Mouse (Mus musculus) 416B (cell line): Measurements from ENCODE around the gene Rpl38.
A peak's percentile ranks its signal among the peaks of the same experiment; 100 is the strongest.

Experiments used
- DNase-seq: peaks from one replicate; pipeline ENCODE4 v3.0.0; 2011; ENCODE audit warnings: low read depth

The Rpl38 gene

GRCm38 (mm10) chr11:114679582-114679981, 11.3 kb downstream of the Rpl38 start:
- DNase-seq, result peak; percentile 86

DNA sequence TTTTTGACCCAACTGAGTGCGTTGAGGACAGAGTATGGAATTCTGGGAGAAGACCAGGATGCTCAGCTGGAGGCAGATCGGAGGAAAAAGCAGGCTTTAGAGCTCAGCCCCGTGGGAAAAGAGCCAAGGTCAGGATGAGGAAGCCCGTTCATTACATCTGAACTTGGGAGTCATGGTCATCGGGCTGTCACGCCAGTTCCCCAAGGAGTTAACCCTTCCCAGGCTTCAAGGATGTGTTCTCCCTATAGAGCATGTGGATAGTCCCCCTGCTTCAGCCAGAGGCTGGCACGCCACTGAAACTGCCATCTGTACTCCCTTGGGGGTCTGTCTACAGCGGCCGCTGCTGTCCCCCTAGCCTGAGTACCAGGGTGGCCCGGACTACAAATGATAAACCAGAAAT, 12.0 kb downstream of the Rpl38 start:
- no peak for DNase-seq

DNA sequence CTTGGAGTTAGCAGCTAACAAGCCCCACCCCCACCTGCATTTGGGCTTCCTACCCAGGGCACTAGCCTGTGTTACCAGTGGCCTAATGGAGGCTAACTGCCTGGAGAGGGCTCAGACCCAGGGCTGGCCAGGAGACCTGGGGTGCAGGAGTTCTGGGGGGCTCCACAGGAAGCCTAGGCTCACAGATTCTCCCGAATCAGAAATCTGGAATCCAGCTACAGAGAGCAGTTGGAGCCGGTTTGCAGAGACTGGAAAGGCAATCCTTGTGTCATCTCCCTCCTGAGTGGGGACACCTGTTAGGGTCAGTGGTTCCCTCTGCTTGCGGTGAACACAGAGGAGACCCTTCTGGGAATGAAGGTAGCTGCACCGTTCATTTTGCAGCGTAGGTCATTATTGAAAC, 12.7 kb downstream of the Rpl38 start:
- no peak for DNase-seq

DNA sequence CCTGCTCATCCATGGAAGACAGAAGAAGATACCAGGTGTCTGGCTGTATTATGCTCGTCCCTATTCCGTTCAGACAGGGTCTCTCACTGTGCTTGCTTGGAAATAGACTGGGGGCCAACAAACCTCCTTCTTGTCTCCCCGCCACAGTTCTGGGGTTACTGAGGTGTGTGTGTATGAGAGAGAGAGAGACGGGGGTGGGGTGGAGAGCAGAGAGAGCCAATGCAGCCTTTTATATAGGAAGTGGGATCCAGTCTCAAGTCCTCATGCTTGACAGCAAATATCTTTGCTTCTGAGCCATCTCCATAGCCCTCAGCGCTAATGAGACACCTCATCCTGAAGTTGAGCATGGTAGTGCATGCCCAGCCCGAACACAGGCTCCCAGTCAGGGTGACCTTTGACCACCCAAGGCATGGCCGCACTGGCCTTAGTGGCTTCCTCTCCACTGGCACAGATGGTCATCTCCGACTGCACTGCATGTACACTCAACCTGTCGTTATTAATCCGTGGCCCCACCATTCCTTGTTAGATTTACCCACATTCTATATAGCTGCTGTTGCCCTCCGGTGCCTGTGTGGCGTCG, 14.1 kb downstream of the Rpl38 start:
- no peak for DNase-seq

DNA sequence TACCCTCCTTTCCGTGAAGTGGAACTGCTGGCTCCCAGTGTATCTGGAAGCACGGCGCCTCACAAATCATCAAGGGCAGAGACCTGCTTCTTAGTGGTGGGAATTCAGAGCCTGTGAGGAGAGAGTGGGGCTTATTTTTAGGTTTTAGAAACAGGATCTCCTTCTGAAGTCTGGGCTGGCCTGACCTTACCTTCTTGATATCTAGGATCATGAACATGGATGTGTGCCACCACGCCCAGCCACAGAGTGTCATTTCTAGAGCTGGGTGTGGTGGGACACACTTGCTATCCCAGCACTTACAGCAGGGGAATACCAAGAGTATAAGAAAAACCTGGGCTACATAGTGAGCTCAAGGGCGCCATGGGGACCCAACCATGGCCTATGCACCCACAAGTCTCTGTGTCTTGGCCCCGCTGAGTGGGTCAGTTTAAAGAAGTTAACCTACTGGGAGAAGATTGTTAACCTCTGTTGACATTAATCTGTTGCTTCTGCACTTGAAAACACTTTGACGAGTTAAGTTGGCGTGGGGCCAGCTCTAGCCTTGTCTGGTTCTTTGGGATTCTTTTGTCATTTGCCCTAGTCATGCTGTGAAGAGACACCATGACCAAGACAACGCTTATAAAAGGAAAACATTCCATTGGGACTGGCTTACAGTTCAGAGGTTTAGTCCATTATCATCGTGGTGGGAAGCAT, 14.9 kb downstream of the Rpl38 start:
- DNase-seq, result no peak

GRCm38 (mm10) chr11:114683722-114684621, 15.6 kb downstream of the Rpl38 start:
- peak; percentile 46 for DNase-seq

GRCm38 (mm10) chr11:114684627-114685373, 16.5 kb downstream of the Rpl38 start:
- peak; percentile 18 for DNase-seq

GRCm38 (mm10) chr11:114685526-114686040, 17.3 kb downstream of the Rpl38 start:
- no peak for DNase-seq

DNA sequence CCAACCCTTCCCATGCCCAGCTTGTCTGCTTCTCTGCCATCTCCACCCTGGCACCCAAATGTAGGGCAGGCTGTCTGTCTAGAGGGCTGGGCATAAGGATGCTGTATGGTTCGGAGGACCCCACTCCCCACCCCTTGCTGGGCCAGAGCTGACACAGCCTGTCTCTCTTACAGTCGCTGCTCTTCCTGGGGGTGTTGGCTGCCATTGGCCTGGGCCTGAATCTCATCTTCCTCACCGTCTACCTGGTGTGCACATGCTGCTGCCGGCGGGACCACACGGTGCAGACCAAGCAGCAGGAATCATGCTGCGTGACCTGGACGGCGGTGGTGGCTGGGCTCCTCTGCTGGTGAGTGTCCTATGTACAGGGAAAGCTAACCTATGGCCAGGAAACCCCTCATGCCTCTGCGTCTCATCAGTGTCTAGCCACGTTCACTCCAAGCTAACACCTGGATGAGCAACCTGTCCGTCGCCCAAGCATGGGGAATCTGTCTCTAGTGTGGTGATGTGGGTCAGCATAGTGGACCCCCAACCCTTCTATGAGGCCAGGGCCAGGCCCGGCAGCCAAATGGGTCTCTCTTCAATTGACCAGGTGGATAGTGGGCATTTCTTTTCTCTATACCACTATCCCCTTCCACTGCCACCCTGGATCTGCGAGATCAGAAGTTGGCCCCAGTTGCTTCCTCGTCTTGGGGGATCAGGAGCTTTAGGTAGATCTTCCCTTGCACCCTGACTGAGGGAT, 18.1 kb downstream of the Rpl38 start:
- DNase-seq, result no peak

- DNase-seq, result no peak
These were observed 19.4 kb downstream of the Rpl38 start for GRCm38 (mm10) chr11:114687574-114688188.

DNA sequence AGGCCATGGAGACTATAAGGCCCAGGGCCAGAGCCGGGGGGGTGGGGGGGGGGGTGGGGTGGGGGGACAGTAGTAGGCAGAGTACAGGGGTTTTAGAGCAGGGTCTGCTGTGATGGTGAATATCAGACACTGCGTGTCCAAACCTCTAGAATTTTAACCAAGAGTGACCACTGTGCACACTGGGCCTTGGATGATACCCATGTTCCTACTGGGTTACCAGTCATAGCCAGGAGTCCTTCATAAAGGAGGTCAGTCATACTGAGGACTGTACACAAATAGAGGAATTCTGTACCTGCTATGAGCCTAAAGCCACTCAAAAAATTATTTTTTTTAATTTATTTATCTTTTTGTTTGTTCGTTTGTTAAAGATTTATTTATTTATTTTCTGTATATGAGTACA, 20.4 kb downstream of the Rpl38 start:
- DNase-seq, result no peak

GRCm38 (mm10) chr11:114690192-114690591, 21.9 kb downstream of the Rpl38 start:
- DNase-seq, result no peak

- DNase-seq, result no peak
These were observed 23.3 kb downstream of the Rpl38 start for GRCm38 (mm10) chr11:114691454-114692182.

DNA sequence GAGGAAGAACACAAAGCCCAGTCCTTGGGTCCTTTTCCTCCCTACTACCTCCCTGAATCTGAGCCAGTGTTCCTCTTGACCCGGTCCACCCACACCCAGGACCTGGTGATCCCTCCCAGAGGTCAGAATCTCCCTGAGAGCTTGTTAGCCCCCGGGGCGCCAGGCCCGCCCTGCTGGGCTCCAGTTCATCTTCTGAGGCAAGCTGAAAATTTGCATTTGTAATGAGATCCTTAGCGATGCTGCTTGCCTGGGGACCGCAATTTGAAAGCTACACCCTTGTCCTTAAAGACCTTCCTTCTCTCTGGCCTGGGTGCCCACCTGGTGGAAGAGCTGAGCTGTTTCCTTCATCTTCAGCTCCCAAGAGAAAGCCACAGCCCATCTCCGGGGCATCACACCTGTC, 24.3 kb downstream of the Rpl38 start:
- no peak for DNase-seq

GRCm38 (mm10) chr11:114693456-114693855, 25.1 kb downstream of the Rpl38 start:
- DNase-seq, result no peak

DNA sequence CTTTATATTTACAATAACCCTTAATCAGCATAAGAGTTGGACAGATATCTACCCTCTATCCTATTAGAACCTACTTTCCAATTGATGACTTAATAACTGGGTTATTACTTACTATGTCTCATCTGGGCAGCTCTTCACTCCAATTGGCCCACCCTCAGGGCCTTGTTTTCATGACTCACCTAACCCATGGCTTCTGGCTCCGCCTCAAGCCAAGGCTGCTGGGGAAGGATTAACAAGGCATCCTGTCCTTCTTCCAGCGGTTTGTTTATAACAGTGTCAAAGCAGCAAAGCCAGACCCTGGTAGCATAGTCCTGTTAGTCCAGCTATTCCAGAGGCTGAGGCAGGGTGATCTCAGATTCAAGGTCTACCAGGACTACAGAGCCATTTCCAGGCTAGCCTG, 26.1 kb downstream of the Rpl38 start:
- peak; percentile 37 for DNase-seq

- DNase-seq, result no peak
These were observed 30.2 kb downstream of the Rpl38 start for GRCm38 (mm10) chr11:114698496-114698895.

DNA sequence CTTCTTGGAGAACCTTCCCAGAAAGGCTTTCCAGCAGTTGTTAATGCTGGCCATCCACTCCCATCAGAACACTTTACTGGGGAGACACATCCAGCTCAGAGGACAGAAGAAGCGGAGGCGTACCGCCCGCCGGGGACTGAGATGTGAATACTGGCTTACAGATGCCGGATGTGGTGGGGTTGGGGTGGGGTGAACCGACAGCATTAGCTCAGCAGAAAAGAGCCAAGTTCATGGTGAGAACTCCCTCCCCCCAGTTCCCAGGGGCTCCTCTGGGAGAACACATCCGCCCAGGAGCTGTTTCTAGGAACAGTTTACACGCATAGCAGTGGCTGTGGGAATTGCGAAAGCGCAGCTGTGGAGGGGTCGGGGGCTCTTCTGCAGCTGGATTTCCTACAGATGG, 31.2 kb downstream of the Rpl38 start:
- no peak for DNase-seq

GRCm38 (mm10) chr11:114702311-114702995, 34.1 kb downstream of the Rpl38 start:
- DNase-seq, result peak; percentile 56

DNA sequence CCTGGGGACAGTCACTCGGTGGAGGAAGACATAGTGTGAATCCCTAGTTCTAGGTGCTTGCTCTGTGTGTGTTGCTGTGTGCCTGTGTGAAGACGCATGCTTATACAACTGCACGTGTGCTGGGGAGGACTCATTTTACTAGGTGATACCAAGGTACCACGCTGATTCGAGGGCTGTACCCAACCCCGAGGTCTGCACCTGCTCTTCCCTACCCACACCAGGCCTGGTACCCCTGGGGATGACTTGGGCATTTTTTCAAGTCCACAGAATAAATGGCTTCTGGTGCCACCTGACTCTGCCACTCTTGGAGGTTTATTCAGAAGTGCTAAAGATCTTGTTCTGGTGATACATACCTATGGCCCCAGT, 34.7 kb downstream of the Rpl38 start:
- DNase-seq, result no peak
